Mouse (Mus musculus): ENCODE measurements around the gene Gfi1b.

Gfi1b gene

GRCm38 (mm10) chr2:28621664-28622171, at the start of gene Gfi1b:
Gfi1b (minus strand) TSS chr2:28621982.
- no peak for DNase-seq (ENCODE audit: low read depth, low spot score)

DNA sequence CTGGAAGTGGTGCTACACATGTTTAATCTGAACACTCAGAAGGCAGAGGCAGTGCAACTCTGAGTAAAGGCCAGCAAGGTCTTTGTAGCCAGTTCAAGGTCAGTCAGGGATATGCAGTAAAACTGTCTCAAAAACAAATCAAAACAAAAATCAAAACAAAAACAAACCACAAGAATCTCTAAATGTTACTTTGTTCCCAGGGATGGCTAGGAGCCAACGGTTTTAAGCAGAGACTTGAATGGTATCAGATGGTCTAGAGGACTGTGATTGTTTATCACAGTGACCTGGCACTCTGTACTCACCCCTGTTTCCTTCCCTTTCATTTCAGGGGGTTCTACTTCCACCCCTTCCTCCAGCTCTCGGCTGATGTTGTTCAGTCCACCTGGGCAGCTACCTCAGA, 49.7 kb upstream of the Gfi1b start:
- no peak for DNase-seq (ENCODE audit: low read depth, low spot score)

DNA sequence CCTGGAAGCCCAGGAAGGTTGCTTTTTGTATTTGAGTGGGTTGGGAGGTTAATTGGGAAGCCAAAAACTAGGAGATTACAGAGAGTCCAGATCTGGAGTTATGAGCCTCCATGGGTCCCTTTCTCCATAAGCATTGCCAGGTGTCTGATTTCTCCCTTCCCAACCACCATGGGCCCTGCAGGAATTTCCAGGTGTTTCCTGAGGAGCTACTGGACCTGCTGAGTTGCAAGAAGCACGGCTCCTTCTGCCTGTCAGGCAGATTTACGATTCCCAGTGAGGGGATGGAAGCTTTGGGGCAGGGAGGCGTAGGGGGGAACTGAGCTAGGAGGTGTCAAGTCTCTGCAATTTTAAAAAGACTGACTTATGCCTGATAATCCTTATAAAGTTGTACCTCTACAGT, 44.0 kb upstream of the Gfi1b start:
- no peak for DNase-seq (ENCODE audit: low read depth, low spot score)

- no peak for DNase-seq (ENCODE audit: low read depth, low spot score)
Observed at GRCm38 (mm10) chr2:28662891-28663290, 41.1 kb upstream of the Gfi1b start.

DNA sequence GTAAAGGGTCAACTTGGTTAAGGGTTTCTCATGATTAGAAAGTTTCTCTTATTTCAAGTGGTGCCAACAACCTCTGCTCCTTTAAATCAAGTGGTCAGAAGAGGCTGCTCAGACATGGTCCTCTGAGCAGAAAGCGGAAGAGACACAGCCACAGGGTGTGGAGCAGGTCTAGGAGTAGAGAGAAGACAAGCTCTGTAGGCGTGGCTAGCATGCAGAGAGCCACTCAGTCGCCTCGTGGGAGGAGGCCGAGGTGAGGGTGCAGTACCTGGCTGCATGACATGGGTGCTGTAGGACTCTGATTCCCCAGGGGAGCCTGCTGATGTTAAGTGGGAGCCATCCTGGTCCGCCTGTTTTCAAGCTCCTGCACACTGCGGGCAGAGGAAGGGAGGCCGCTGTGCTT, 34.4 kb upstream of the Gfi1b start:
- no peak for DNase-seq (ENCODE audit: low read depth, low spot score)

DNA sequence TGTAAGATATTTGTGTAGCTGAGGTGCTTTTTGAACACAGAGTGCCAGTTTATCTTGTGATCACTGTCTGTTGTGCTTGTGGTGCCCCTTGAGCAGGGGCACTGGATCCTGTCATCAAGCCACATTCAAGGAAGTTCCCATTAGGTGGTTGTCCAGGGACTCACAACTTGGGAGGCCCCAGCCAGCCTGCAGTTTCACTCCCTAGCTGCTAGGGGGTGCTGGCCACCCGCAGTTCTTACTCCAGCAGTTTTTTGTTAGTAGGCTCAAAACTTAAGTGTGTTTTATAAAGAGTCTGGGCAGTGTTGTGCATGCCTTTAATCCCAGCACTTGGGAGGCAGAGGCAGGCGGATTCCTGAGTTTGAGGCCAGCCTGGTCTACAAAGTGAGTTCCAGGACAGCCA, 32.5 kb upstream of the Gfi1b start:
- peak; percentile 44 for DNase-seq (ENCODE audit: low read depth, low spot score)

DNA sequence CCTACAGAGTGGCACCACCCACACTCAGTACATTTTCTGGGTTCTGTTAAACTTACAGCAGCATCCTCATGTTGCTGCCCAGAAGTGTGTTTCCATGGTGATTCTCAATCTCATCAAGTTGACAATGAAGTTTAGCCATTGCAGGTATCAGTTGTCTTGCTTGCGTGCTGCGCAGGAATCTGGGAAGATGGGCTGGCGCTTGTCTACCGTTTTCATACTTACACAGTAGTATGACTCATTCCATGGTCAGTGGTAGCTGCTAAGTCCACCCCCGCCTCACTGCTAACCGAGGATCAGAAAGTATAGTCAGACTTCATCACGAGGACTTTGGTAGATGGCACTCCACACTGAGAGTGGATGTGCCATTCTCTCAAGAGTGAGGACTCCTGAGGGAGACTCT, 31.6 kb upstream of the Gfi1b start:
- DNase-seq (ENCODE audit: low read depth, low spot score) = no peak

DNA sequence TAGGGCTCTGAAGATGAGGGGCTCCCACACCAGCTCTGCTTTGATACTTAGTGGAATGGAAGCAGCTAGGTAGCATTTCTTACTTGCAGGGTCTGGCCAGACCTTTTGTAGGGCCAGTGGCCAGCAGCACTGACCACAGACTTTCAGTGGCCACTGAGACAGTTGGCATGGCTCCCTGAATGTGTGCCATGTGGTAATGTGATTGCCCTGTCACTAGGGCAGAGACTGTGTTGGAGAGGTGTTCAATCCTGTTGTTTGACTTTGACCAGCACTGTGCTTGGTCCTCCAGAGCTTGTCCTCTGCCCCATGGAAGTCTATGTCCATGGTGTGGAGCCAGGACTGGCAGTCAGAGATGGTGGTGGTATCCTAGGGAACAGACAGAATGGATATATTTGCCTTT, 28.7 kb upstream of the Gfi1b start:
- peak; percentile 31 for DNase-seq (ENCODE audit: low read depth, low spot score)

DNA sequence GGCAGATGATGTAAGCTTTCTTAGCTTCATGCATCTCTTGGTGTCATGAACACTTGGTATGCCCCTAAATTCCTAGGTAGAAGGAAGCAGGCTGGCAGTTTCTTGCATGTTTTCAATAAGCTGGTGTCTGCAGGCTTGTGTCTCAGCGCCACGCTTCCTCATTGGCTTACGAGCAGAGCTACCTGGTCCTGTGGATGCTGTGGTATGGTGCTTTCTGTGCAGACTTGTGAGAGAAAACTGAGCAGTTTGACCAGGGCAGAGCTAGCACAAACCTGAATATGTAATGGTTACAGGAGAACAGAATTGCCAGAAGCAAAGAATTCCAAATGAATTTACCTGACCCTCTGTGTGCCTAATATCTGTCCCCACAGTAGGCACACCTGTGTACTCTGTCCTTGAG, 21.3 kb upstream of the Gfi1b start:
- DNase-seq (ENCODE audit: low read depth, low spot score) = no peak

GRCm38 (mm10) chr2:28641435-28641941, 19.7 kb upstream of the Gfi1b start:
- peak; percentile 22 for DNase-seq (ENCODE audit: low read depth, low spot score)

GRCm38 (mm10) chr2:28640461-28641424, 19.0 kb upstream of the Gfi1b start, which contains the start of gene Tsc1:
Tsc1 (plus strand) TSS chr2:28641228.
- DNase-seq (ENCODE audit: low read depth, low spot score) = peak; percentile 94

DNA sequence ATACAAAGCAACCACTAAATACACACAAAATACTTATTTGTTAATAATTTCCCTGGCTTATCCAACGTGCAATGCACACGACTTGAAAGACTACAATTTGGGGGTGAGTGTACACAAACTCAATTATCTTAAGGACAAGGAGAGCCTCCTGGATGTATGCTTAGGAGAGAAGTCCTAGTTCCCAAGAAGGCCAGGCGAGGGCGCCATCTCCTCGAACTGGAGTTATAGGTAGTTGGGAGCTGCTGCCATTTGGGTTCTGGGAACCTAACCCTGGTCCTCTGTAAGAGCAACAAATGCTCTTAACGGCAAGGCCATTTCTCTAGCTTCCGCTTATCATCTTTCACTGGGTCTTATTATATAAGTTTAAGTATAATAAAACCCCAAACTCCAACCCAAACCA, 18.0 kb upstream of the Gfi1b start:
- peak; percentile 61 for DNase-seq (ENCODE audit: low read depth, low spot score)

DNA sequence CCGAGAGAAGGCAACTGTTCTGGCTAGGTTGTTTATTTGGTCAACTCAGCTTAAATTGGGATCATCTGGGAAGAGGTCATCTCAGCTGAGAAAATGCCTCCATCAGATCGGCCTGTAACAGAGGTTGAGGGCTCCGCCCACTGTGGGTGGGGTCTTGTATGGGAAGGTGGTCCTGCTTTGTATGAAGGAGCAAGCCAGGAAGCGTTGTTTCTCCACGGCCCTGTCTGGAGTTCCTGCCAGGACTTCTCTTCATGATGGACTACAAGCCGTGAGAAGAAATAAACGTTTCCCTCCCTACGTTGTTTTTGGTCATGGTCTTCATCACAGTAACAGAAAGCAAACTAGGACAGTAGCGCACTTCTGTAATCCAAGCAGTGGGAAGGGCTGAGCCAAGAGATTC, 17.1 kb upstream of the Gfi1b start:
- no peak for DNase-seq (ENCODE audit: low read depth, low spot score)

DNA sequence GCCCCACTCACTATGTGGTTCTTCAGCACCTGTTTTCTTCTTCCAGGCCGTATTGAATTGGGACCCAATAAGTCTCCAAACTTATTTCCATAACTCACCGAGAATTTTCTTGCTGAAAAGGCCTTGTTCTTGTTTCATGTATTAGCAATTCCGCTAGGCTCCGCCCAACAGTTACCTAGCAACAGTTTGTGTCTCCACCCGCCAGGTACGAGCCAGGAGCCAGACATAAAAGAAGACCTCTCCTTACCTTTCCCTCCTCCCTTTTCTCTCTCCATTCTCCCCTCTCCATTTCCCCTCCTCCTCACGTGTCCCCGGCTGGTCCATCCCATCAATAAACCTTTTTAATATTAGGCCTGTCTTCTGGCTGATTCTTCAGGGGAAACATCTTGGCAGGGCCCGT, 16.6 kb upstream of the Gfi1b start:
- no peak for DNase-seq (ENCODE audit: low read depth, low spot score)

DNA sequence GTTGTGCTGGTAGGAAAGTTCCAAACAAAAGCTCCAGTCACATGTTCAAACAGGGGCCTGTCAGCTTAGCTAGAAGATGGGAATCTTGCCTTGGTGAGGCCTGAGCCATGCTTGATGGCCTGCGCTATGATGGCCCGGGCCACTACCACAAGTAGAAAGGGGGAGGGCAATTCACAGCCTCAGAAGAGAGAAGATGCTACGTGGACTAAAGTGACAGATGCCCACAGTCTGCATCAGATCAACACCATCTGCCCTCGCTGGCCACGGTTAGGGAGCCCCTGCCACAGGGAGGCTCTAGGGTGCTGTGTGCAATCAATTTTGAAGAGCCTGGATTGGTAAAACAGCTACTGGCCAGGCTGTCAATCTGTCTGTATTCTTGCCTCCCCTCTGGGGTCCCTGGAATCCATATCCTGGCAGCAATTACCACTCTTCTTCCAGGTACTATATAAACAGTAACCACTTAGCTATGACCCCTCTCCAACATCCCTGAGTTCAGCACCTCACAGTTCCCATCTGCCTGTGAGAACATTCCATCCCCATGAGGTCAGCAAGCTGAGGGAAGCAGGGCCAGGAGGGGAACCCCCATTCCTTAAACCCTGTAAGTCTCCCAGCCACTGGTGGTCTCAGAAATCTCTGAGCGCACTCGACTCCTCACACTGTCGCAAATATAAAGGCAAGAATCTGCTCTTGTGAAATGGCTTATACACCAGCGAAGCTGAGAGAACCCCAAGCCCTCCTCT, 15.5 kb upstream of the Gfi1b start:
- peak; percentile 55 for DNase-seq (ENCODE audit: low read depth, low spot score)

DNA sequence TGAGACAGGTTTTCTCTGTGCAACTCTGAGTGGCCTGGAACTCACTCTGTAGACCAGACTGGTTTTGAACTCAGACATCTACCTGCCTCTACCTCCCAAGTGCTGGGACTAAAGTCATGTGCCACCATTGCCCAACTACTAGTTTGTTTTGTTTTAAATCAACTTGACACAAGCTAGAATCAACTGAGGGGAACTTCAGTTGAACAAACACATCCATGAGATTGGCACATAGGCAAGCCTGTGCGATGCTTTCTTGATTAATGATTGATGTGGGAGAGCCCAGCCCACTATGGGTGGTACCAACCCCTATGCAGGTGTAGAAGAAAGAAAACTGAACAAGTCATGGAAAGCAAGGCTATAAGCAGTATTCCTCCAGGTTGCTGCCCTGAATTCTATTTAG, 13.4 kb upstream of the Gfi1b start:
- DNase-seq (ENCODE audit: low read depth, low spot score) = no peak

DNA sequence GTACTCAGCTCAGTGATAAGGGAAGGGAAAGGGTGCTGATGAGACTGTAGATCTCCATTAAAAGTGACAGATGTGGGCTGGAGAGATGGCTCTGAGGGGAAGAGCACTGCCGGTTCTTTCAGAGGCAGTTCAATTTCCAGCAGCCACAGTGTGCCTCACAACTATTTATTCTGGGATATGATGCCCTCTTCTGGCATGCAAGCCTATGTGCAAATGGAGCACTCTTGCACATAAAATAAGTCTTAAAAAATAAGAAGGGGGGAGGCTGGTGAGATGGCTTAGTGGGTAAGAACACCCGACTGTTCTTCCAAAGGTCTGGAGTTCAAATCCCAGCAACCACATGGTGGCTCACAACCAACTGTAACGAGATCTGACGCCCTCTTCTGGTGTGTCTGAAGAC, 11.4 kb upstream of the Gfi1b start:
- peak; percentile 40 for DNase-seq (ENCODE audit: low read depth, low spot score)

GRCm38 (mm10) chr2:28632626-28633025, 10.8 kb upstream of the Gfi1b start:
- no peak for DNase-seq (ENCODE audit: low read depth, low spot score)

DNA sequence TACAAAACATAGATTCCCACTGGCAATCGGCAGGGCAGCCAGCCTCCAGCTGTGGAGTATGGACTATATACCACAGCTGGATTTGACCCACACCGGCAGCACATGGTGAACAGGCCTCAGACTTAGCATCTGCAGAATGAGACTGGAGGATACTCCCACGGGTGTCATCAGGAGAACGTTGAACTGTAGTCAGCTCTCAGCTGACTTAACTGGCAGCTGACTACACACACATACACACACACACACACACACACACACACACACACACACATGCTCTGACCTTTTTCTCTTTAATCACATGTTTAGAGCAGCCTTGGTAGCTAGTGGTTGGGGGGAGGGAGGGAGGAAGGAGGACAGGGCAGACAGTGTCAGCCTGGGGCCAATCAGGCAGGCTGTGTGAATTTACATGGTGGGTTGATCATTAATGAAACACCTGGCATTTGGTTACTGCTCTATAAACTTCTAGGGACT, 8.2 kb upstream of the Gfi1b start:
- no peak for DNase-seq (ENCODE audit: low read depth, low spot score)

DNA sequence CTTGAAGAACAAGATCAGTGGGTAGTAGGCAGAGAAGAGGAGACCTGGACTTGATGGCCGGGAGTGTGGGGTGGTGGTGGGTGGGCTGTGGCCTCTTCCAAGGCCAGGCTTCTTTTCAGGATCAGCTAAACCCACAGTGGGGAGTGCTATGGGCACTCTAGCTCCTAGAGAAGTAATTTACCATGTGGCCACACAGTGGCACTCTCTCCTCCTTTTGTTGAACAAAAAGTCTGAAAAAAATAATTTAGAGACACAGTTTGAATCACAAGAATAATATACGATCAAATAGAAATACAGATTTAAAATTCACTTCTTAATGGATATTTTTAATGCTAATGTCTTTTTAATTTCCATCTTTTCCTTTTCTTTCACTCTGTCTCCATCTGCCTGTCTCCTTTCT, 6.3 kb upstream of the Gfi1b start:
- peak; percentile 40 for DNase-seq (ENCODE audit: low read depth, low spot score)

DNA sequence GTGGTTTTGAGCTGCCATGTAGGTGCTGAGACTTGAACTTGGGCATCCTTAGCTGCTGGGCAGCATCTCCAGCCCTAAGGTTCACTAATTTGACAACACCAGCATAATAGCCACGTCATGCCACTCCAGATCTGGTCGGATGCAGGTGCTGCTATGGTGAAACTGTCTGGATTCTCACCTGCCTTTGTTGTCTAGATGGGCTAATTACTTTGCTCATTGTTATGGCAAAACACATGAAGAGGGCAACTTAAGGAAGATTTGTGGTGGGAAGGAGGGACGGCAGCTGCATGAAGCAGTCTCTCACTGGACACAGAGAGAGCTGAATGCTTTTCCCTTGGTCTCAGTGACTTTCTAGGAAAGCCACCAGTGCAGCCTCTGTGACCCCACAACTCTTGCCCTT, 4.3 kb upstream of the Gfi1b start:
- no peak for DNase-seq (ENCODE audit: low read depth, low spot score)

DNA sequence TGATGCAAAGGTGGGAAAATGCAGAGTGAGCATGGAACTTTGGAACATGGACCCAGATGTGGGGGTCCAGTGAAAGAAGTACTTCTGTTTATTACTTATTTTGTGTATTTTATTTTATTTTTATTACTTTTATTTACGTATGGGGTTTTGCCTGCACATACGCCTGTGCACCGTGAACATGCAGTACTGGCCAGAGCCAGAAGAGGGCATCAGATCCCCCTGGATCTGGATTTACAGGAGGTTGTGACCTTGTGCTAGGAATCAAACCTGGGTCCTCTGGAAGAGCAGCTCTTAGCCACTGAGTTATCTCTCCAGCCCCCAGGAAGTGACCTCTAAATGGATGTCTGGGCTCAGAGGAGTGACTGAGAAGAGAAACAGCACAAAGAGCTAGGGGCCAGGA, 3.1 kb upstream of the Gfi1b start:
- no peak for DNase-seq (ENCODE audit: low read depth, low spot score)
